Mouse (Mus musculus) erythroblast, embryonic 14.5 days (primary cell): ENCODE measurements around the gene Cdc25b.

Experiments
- GATA1 ChIP-seq: IDR thresholded peaks from 2 replicates; pipeline ENCODE4 v1.6.1; 2012; ENCODE audit warnings: low read length, inconsistent platforms, mixed read lengths
- TAL1 ChIP-seq: IDR thresholded peaks from 3 replicates; pipeline ENCODE4 v1.6.1; 2012; ENCODE audit warnings: low read length, inconsistent platforms, mixed read lengths

GRCm38 (mm10) chr2:131141336-131141986, 45.3 kb upstream of the Cdc25b start:
- no peak for TF ChIP-seq GATA1
- TF ChIP-seq TAL1, result no peak
